Mouse (Mus musculus) thymus, postnatal 14 days (tissue): ENCODE data around the gene Hoxc6.

Experiments
- DNase-seq: peaks from one replicate; pipeline ENCODE4 v3.0.0; 2021

The Hoxc6 gene

DNA sequence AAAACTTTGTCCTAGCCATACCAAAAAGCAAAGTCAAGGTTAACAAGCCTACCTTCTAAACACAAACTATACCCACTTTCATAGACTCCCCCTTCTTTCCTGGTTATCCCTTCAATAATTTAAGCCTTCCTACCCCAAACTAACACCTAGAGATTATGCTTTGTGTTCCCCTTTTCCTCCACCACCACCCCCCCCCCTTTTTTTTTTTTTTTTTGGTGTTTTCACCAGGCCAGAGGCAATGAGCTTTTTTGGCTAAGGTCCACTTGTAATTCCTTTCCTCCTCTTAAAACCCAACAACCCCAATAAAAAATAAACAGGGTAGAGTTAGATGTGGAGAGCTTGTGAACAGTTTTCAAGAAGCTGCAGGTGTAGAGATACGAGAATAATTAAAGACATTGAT lies 28.8 kb upstream of the Hoxc6 start:
- DNase-seq, result no peak

- no peak for DNase-seq
Measured at GRCm38 (mm10) chr15:102970740-102971139, 27.3 kb upstream of the Hoxc6 start.

DNA sequence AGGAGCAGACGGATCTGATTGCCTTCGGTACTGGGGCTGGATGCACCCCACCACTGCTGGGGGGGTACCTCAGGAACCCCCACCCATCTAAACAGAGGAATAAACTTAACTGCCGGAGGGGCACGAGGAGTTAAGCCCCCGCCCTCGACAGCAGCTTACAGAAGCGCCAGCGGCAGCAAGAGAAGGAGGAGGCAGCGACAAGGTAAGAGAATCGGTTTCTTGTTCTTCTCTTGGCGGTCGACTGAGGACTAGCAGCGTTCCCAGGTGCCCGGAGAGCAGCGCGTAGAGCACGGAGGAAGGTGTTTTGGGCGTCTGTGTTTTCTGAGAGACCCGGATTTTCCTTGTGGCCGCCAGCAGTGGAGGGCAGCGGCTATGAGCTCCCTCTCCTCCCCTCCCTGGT lies 25.8 kb upstream of the Hoxc6 start:
- DNase-seq, result no peak

GRCm38 (mm10) chr15:102972753-102973152 lies 25.3 kb upstream of the Hoxc6 start:
- no peak for DNase-seq

- DNase-seq, result no peak
Measured at GRCm38 (mm10) chr15:102975034-102975433, 23.0 kb upstream of the Hoxc6 start.

- DNase-seq, result no peak
Measured at GRCm38 (mm10) chr15:102975688-102976111, 22.4 kb upstream of the Hoxc6 start.

GRCm38 (mm10) chr15:102976171-102976570 lies 21.9 kb upstream of the Hoxc6 start, which contains the start of gene Hoxc9:
Gene Hoxc9, plus strand, starts transcription at chr15:102976439.
- DNase-seq, result no peak

GRCm38 (mm10) chr15:102976631-102977422 lies 21.2 kb upstream of the Hoxc6 start:
- DNase-seq, result no peak

DNA sequence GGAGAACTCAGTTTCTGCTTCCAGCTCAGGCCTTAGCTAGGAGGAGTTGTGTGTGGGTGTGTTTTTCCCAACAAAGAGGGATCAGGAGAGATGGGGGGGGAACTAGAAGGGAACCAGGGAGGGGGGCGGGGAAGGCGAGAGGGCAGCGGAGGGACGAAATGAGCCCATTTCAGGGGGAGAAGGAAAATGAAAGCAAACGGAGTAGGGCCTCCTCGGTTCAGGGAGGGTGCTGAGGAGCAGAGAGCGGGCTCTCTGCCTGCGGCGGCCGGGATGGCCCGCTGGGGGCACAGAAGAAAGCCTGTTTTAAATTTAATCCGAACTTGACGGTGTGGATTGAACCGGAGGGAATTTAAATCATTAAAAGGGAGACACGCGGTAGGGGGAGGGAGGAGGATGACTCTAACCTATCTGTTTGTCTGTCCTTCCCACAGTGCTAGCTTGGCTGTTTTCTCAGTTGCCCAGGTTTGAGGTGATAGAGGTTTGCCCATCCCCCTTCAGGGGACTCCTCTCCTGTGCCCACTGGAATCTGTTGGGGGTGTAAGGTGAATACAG lies 20.6 kb upstream of the Hoxc6 start:
- no peak for DNase-seq

DNA sequence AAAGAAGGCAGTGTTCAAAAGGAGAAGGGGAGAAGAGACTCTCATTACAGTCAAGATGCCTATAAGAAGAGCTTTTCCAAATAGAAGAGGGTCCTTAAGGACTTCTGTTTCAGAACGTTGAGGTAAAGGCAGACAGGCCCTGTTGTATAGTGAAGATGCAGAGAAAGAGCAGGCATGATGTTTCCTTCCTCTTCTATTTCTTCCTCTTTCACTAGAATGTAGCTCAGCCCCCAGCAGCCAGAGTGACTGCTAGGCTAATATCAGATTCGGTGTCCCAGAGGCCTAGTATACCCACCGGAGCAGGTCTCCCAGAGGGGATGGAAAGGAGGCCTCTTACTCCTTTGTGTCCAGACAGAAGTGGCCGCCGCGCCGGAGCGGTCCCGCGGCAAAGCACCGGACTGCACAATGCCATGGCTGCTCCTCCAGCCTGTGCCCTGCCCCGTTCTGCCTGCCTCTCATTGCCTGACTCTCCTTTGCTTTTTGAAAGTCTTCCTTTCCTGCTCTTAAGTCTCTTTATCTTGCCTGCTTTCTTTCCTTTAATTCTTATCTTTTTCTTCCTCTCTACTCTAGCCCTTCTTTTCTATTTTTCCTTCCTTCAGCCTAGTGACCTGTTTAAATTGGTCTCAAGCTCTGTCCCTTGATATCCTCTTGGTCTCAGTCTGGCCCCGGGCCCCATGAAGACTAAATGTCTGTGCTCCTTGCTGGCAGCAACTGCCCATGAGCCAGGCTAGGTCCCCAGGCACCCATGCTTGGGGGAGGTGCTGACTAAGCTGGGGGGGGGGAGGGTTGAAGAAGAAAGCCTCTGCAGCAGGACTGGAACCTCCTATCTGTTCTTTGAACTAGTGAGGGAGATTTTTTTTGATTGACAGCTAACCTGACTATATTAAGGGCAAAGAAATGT lies 19.2 kb upstream of the Hoxc6 start:
- DNase-seq, result no peak

DNA sequence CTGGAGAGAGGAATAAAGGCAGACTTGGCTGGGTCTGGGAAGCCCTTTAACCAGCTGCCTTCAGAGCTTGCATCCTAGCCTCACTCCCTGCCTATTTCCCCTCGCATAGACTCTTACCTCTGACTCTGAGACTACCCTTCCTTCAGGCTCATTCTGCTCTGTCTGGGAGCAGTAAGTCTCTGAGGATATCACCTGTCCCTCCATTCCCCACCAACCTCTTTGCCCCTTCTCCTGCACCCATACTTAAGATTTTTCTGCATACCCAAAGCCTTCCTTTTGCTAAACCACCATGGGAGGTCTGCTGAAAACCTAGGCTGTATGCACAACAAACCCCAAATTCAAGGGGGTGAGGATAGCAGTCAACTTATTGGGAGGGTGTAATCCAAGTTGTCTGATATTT lies 18.1 kb upstream of the Hoxc6 start:
- no peak for DNase-seq

- no peak for DNase-seq
Measured at GRCm38 (mm10) chr15:102980352-102980751, 17.7 kb upstream of the Hoxc6 start.

- no peak for DNase-seq
Measured at GRCm38 (mm10) chr15:102980912-102981311, 17.1 kb upstream of the Hoxc6 start.

- no peak for DNase-seq
Measured at GRCm38 (mm10) chr15:102981379-102982288, 16.4 kb upstream of the Hoxc6 start.

GRCm38 (mm10) chr15:102983716-102984115 lies 14.3 kb upstream of the Hoxc6 start:
- DNase-seq, result no peak

- DNase-seq, result no peak
Measured at GRCm38 (mm10) chr15:102984521-102984920, 13.5 kb upstream of the Hoxc6 start.

- no peak for DNase-seq
Measured at GRCm38 (mm10) chr15:102984925-102985324, 13.1 kb upstream of the Hoxc6 start.

- peak; percentile 75 for DNase-seq
Measured at GRCm38 (mm10) chr15:102987124-102987833, 10.8 kb upstream of the Hoxc6 start.

GRCm38 (mm10) chr15:102988078-102988477 lies 10.0 kb upstream of the Hoxc6 start:
- no peak for DNase-seq

DNA sequence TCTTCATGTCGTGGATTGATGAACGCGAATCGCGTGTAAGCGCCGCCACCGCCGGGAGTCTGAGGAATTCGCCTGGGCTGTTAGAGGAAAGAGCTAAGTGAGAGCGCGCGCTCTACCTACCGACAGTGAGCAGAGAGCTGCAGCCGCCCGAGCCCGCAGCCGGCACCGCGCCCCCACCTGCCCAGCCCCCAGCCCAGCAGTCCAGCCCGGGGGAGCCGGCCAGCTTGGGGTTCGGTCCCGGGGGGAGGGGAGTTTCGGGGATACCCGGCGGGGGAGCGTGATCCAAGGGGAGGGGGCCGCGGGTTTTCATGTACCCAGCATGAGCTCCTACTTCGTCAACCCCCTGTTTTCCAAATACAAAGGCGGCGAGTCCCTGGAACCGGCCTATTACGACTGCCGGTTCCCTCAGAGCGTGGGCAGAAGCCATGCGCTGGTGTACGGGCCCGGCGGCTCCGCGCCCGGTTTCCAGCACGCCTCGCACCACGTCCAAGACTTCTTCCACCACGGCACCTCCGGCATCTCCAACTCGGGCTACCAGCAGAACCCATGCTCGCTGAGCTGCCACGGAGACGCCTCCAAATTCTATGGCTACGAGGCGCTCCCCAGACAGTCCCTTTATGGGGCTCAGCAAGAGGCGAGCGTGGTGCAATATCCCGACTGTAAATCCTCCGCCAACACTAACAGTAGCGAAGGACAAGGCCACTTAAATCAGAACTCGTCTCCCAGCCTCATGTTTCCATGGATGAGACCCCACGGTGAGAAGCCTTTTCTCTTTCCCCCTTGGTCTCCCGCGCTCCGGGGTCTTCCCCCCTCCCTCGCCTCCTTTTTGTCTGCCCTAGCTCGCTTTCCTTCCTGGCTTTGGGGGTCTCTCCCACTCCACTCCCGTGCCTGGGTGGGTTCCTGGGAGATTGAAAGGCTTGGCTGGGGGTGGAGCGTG lies 7.3 kb upstream of the Hoxc6 start, which contains the start of gene Hoxc8:
Gene Hoxc8 (plus strand): TSS at position 147 of the 937 bp plus-strand sequence.
- DNase-seq, result no peak
